Mouse (Mus musculus): ENCODE measurements around the gene Etv2. TPM values are rescaled to one million over a fixed set of nuclear protein-coding genes. Genes with fewer than 3 reads are reported as not detected.
A peak's percentile ranks its signal among the peaks of the same experiment; 100 is the strongest.

Etv2 gene
- total RNA-seq (2021): not detected
- long read RNA-seq, experiment 1: 0 reads
- long read RNA-seq, experiment 2: 0 reads

DNA sequence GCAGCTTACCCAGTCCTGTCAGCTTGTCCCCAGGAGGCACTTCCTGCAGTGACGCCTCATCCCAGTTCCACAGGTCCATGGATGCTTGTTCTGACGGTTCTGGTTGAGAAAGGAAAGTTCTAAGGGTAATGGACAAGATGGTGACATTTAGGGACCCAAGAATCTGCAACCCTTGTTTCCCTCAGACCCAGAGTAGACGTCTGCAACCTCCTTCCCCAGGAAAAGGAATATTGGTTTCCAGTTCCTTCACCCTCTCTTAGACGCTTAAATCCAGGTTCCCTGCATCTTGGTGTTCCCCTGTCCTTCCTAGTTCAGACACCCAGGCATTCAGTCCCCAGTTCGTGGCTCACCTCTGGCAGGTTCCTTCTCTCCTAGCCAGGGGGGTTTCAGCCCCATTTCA is at the start of gene Etv2:
Gene Etv2, minus strand, starts transcription at position 101 of the 400 bp plus-strand sequence.
- DNase-seq (ENCODE audit: low spot score in 2 of 2): no peak

DNA sequence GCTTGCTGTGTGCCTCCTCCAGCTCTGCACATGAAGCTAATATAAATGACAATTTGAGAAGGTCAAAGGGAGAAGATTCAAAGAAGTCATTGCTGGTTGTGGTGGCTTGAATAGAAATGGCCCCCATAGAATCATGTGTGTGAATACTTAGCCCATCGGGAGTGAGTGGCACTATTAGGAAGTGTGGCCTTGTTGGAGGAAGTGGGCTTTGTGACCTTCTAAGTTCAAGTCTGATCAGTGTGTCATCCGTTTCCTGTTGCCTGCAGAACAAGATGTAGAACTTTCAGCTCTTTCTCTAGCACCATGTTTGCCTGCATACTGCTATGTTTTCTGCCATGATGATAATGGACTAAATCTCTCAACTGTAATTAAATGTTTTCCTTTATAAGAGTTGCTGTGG is 47.8 kb upstream of the Etv2 start:
- DNase-seq (ENCODE audit: low spot score in 2 of 2): no peak

DNA sequence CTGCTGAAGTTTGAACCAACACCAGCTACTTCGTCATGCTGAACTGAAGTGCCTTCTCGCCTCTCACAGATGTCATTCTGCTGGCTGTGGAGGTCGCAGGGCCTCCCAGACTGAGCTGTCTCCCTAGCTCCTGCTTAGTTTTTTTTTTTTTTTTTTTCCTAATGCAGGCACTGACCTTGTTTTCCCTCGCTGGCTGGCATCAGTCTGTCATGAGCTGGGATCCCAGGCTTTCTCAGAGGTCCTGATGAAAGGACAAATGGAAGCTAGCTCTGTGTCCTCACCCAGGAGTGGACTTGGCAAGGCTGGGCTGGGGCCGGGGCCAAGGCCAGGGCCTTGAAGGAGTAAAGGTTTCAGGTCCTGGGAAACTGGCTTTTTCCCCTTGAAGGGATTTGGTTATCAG is 46.2 kb upstream of the Etv2 start:
- DNase-seq (ENCODE audit: low spot score in 2 of 2): no peak

DNA sequence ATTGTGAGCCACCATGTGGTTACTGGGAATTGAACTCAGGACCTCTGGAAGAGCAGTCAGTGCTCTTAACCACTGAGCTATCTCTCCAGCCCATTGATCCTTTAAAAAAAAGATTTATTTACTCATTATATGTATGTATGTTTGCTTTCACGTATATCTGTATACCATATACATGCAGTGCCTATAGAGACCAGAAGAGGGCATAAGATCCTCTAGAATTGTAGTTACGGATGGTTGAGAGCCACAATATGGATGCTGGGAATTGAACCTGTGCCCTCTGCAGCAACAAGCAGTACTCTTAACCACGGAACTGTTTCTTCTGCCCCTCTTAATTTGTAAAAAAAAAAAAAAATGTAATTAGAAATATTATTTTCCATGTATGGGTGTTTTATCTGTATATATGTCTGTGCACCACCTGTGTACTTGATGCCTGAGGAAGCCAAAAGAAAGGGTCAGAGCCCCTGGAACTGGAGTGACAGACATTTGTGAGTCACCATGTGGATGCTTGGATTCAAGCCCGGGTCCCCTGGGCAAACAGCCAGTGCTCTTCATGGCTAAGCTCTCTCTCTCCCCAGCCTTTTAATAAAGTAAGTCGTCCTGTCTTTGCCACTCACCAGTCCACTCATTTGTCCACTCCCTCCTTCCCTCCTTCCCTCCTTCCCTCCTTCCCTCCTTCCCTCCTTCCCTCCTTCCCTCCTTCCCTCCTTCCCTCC is 42.8 kb upstream of the Etv2 start:
- DNase-seq (ENCODE audit: low spot score in 2 of 2): no peak

DNA sequence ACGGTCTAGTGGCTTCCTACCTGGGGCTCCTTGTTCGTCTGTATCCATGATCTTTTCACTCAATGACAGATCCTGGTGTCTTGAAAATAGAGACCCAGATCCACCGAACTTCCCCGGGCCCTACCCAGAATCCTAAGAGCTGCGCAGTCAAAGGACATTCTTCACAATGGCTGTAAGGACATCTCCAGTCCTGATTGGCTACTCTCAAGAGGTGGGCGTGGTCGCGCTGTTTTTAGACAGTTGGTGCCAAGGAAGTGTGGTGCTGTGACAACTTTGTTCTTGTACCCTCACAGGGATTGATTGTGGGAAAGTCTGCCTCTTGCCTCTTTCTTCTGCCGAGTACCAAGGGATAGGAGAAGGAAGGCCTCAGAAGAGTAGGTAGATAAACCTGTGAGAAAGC is 35.8 kb upstream of the Etv2 start, which contains the start of gene Pmis2:
Gene Pmis2, minus strand, starts transcription at position 126 of the 400 bp plus-strand sequence.
- DNase-seq (ENCODE audit: low spot score in 2 of 2): no peak

DNA sequence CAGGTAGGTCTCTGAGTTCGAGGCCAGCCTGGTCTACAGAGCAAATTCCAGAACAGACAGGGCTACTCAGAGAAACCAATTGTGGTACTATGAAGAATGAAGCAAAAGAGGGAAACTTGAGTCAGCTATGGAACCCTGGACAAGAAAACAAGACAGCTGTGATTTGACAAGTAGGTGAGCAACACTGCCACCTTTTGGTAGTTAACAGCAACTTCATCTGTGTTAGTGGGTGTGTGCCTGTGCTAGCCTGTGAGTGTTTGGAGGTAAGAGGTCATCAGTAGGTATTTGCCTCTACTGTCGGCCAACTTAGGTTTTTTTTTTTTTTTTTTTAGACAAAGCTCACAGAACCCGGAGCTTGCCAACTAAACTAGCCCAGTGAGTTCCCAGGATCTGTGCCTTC is 33.6 kb upstream of the Etv2 start:
- DNase-seq (ENCODE audit: low spot score in 2 of 2): no peak

DNA sequence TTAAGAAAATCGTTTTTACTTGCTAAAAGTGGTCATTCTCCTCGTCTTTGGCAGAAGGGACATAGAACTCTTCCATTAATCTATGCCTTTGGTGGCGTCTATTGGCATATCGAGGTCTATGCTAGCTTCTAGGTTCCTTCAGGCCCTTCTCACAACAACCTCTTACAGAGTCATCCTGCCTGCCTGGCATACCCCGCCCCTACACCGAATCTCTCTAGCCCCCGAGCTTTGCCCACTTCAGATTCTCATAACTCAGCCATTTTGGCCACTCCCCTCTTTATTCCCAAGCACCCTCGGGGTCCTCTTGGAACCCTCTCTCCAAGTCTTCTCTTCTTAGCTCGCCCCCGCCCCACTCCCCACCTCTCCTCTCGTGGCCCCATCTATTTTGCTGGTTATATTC is 29.7 kb upstream of the Etv2 start:
- no peak for DNase-seq (ENCODE audit: low spot score in 2 of 2)

DNA sequence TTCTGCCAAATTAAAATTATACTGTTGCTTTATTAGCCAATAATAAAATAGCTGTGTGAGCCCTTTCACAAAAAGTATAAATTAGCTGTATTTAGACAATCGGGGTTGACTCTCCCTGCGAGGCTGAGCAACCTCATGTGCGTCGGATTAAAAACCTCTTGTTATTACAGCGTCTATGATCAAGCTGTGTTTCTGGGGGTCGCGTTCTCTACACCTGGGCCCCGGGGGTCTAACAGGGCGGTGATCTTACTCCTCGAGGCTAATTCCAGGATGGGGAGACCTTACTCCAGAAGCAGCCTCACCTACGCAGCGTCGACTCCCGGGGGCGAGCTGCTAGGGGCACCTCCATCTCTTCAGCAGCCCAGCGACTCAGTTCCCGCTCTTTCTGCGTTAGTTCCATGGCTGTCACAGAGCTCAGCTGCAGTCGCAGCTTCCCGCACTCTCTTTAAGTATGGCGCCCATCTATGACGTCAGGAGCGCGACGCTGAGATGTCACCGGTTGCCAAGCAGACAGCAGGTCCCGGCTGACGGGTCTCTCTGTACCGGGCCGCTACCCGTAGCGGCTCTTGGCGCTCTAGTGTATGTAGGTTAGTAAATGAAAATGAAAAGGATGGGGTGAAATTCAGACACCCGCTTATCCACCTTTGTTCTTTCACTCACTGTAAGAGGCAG is 29.0 kb upstream of the Etv2 start, which contains the start of gene Haus5:
Gene Haus5, minus strand, starts transcription at position 466 of the 672 bp plus-strand sequence.
- peak; percentile 92 to 94 for DNase-seq (ENCODE audit: low spot score in 2 of 2)

DNA sequence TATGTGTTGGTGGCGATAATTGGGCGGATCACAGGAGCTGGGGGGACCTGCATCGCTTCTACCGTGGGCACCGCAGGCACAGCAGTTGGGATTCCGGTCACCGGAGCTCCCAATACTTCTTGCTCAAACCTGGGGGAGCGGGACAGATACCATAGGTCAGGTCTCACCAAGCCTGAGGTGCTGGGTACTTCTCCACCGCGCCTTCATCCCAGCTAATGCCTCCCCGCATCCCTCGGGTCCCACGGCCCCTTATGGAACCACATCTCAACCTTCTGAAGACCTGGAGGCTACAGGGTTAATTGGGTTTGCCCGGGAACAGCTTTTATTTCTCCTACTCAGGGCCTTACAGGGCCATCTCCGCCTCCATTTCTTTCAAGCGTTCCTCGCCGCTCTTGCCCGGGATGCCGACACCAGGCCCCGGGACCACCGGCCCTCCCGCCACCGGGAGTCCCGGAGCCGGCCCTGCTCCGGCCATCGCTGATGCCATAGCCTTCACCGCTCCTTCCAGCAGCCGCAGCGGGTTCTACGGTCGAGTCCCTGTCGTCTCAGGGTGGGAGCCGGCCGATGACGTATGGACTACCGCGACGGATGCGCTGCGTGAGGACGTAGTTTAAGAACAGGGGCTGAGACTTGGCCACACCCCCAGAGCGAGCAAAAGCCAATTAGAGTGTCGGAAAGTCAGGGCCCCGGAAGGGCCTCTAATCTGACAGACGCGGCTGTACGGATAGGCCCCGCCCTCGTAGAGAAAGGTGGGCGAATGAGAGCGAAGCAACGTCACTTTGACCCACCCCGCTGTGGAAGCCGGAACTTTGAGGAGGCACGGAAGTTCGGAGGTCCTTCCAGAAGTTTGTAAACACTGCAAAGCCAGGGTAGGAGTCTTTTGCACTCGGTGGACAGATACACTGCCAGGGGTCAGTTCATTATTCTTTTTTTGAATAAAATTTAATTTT is 14.2 kb upstream of the Etv2 start, which contains the start of gene Rbm42:
Gene Rbm42, minus strand, starts transcription at position 727 of the 950 bp plus-strand sequence.
- DNase-seq (ENCODE audit: low spot score in 2 of 2): peak; percentile 99

DNA sequence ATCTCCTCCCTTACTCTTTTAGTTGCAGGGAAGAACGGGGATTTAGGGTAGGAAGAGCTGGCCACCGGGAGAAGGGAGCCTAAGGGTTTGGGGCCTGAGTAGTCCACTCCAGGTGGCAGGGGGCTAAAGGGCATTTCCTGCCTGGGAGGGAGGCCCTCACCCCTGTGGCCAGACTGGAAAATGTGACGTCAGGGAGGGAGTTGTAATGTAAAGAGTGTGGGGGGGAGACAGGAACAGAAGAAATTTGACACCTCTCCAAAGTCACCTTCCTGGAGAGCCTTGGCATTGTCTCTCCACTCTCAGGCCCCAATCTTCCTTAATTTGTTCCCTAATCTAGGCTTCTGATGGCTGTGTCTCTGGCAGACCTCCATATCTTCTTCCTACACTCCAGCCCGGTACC is 3.4 kb upstream of the Etv2 start:
- no peak for DNase-seq (ENCODE audit: low spot score in 2 of 2)

DNA sequence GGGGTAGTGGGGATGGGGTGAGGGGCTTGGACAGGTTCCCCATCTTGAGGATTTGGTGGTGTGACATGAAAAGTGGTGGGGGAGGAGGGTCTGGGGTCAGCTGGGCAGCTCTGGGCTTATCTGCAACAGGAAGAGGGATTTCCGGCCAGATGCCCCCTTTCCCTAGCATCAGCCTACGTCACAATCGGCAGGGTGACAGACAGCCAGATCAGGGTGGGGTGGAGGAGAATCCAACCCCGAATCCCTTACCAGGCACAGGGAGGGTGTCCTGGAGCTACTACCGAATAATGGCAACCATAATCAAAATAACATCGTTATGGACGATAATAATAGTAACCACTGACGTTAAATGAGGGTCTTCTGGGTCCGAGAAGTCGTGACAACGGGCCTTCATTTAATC is 743 bp upstream of the Etv2 start:
- DNase-seq (ENCODE audit: low spot score in 2 of 2): no peak

DNA sequence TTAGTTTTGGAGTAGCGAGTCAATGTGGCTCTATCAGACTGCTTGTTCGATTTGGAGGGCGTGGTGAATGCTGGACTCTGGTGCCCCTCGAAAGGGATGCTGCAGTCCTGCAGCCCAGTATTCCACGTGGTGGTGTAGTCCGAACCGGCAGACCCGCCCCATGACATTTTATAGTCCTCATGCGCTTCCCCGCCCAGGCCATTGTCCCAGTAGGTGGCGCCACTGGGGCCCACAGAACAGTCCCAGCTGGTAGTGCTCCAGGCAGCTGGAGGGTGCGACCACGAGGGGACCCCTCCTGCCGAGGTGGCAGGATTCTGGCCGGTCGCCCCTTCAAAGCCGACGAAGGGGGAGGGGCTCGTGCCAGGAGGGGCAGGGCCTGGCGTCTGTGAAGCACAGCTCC is 1.0 kb downstream of the Etv2 start:
- peak in 1 of 2 experiments; percentile 23 for DNase-seq (ENCODE audit: low spot score in 2 of 2)

DNA sequence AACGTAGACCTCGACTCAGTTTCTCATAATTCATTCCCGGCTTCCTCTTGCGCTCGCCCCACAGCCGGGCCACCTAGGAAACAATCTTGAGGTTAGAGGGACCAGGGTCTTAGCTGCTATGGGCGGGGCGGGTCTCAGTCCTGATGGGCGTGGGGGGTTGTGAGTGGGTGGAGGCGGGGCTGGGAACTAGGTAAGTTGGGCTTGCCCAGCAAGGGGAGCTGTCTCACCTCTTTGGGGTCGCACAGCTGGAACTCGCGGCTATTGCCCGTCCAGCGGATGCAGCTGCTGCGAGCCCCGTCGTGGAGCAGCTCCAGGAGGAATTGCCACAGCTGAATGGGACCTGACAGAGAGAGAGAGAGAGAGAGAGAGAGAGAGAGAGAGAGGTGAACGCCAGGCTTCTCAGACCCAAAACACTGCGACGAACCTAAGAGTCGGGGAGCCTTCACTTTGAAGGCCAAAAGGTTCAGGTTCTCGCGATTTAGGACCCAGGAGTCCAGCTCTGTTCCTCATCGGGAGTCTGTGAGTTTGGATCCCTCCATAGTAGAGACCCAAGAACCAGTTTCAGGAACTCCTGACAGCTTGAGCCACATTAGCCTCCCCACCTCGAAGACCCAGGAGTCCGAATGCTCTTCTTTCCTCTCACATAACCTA is 1.8 kb downstream of the Etv2 start:
- no peak for DNase-seq (ENCODE audit: low spot score in 2 of 2)

DNA sequence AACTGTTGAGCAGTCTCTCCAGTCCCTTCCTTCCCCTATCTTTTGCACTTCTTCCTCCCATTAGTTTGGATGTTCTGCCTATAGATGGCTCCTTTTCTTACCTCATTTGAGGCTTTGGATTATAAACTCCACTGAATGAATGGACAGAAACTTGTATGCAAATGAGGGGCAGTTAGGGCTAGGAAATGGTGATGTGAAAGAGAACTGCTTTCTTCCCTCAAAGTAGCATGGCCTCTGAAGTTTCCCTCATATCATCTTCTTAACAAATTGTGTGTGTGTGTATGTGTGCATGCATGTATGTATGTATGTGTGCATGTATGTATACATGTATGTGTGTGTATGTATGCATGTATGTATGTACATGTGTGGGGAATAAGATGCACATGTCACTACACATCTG is 6.6 kb downstream of the Etv2 start:
- DNase-seq (ENCODE audit: low spot score in 2 of 2): no peak

DNA sequence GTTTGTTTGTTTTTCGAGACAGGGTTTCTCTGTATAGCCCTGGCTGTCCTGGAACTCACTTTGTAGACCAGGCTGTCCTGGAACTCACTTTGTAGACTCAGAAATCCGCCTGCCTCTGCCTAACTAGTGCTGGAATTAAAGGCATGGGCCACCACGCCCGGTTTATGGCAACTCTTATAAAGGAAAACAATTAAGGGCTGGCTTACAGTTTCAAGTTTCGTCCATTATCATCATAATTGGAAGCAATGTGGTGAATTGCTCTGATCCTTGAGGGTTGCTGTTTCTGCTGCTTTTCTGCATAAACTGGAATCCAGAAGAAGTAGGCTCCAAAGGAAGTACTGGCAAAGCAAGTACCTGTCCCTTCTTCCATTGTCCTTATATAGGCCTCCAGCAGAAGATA is 9.0 kb downstream of the Etv2 start:
- DNase-seq (ENCODE audit: low spot score in 2 of 2): no peak

DNA sequence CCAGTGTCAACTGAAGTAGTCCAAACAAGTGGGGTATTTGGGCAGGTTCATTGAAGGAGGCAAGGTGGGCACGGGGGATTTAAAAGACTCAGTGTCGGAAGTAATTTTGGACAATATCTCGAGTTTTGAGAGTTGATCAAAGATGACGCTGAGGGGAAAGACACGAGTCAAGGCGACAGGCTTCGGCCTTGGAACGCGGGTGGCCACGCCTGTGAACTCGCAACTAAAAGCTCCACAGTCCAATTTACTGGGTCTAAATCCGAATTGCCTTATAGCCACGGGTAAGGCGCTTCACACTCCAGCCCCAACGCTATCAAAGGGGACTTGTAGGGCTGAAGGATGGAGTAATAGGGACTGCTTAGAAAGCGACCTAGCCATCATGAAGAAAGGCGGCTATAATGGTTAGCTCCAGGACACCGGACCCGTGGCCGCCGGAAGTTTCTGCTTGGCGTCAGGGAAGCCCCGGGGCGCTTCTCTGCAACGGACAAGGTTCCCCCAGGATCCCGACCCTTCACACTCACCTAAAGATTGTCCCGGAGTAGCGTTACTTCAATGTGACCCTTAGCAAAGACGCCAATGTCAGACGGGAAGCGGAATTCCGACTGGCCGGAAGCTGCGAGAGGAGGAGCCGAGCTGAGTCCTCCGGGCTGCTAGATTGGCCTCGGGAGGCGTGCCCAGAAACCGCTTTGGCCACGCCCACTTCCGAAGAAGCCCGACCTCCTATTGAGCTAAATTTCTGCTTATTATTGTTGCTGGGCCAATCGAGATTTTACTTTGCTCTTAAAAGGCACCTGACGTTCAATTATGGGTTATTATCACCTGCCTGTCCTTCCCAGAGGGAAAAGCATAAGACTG is 9.9 kb downstream of the Etv2 start, which contains the start of gene Cox6b1:
Gene Cox6b1, minus strand, starts transcription at position 622 of the 855 bp plus-strand sequence.
- peak; percentile 83 to 87 for DNase-seq (ENCODE audit: low spot score in 2 of 2)

DNA sequence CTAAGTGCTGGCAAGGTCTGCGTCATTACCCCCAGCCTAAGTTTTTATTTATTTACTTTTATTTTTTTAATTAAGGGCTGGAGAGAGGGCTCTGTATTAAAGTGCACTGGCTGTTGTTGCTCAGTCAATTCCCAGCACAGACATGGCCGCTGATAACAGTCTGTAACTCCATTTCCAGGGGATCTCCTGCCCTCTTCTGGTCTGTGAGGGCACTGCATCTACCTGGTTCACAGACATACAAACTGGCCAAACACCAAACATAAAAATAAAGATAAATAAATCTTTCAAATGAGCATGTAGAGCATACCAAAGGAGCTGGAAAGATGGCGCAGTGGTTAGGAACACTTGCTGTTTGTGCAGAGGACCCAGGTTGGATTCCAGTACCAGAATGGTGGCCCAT is 16.4 kb downstream of the Etv2 start:
- peak in 1 of 2 experiments; percentile 24 for DNase-seq (ENCODE audit: low spot score in 2 of 2)

DNA sequence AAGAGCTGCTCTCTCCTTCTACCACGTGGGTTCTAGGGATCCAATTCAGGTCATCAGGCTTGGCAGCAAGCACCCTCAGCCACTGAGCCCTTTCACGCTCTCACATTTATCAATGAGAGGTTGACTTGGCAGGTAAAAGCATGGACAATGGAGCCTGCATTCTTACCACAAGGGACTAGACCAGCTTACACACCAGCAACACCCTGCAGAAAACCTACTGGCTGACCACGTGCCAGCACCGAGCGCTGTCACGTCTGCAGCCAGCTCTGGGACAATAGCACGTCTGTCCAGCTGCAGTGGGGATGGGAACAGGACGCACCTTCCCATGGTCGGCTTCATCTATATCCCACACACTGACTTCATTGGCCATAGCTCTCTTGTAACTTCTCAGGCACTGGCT is 17.0 kb downstream of the Etv2 start:
- DNase-seq (ENCODE audit: low spot score in 2 of 2): no peak

DNA sequence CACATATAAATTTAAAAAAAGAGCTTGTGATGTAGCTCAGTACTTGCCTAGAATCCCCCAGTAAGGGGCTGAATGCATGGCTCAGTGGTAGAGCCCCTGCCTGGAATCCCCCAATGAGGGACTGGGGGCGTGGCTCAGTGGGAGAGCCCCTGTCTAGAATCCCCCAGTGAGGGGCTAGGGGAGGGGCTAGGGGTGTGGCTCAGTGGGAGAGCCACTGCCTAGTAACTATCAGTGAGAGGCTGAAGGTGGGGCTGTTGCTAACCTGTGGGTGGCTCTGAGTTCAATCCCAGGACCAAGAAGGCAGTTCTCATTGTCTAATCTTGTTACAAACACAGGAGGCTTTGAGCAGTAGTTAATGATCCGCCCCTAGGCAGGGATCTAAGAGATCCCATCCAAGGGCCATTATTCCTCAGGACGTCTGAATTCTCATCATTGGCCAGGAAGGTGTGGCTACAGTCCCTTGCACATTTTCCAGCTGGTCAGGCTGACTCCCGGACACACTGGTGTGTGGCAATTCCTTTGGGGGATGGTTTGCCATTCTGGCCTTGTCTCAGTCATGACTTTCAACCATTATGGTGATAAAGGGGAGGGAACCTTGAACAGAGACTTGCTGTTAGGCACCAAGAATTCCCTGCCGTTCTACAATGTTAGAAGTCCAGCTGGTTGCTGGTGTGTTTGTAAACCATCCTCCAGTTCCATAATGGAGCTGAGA is 20.4 kb downstream of the Etv2 start:
- no peak for DNase-seq (ENCODE audit: low spot score in 2 of 2)
